Mouse (Mus musculus) lung, postnatal 10 days (tissue): ENCODE measurements at regions not wholly inside any gene's neighbourhood (a gene's known extent, or its start where the extent isn't known, plus 50 kb on each side); places are given as distances from the start of the nearest gene placed in this dataset.

Source experiments
- DNase-seq: peaks from one replicate; pipeline ENCODE4 v3.0.0; 2021

DNA sequence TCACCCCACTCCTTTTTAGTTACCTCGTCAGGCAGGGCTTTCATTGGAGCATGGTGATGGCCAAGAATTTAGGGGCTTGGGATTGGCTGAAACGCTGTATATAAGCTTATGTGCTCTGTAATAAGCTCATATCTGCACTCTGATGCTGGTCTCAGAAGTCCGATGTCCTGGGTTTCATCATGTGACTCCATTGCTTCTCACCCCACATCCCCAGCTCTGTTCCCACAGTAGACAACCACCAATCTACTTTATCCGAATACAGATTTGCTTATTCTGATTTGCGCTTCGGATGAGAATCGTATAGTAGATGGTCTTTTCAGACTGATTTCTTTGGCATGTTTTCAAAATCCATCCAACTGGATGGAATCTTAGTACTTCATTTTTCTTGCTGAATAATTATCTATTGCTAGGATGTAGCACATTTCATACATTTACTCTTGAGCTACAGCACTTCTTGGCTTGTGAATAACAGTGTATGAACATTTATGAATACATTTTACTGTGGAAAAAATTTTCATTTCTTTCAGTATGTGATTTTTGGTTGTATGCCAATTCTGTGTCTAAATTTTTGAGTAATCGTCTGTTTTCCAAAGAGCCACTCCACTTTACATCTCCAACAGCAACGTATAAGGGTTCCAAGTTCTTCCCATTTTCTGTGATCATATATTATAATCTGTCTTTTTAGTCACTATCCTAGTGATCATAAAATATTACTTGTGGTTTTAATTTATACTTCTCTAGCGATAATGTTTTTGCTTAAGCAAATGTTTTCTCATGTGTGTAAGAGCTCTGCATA lies 185.7 kb downstream of the Hace1 start:
- no peak for DNase-seq

DNA sequence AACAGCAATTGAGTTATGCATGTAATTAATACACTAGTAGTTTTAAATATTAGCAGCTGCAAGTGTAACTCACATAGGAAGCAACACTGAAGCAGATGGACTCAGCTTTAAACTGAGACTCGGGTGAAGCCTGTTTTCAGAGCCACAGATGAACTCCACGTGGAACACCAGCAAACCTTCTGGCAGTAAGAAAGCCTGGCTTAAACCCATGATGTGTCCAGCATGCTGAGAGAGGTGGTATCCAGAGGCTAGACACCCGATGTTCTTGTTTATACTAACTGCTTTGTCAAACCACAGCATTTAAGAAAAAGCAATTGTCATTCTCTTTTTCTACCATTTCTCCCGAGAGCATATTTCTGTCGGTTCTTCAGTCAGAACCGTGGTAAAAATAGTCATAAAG lies 202.1 kb downstream of the Hace1 start:
- no peak for DNase-seq

DNA sequence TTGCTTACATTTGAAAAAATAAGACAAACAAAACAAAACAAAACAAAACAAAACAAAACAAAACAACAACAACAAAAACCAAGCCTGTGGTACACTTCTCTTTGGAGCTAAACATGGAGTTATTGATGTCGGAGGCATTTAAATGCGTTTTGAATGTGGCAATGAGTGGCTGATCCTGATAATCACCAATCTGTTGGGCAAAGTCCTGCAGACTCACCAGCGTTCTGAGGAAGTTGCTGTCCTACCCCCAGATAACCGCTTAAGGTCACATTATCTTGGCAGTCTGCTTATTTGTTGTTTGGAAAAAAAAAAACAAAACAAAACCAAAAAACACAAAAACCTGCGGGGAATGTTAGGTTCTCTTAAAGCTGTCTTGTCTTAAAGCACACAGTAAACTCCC lies 205.4 kb downstream of the Hace1 start:
- no peak for DNase-seq

DNA sequence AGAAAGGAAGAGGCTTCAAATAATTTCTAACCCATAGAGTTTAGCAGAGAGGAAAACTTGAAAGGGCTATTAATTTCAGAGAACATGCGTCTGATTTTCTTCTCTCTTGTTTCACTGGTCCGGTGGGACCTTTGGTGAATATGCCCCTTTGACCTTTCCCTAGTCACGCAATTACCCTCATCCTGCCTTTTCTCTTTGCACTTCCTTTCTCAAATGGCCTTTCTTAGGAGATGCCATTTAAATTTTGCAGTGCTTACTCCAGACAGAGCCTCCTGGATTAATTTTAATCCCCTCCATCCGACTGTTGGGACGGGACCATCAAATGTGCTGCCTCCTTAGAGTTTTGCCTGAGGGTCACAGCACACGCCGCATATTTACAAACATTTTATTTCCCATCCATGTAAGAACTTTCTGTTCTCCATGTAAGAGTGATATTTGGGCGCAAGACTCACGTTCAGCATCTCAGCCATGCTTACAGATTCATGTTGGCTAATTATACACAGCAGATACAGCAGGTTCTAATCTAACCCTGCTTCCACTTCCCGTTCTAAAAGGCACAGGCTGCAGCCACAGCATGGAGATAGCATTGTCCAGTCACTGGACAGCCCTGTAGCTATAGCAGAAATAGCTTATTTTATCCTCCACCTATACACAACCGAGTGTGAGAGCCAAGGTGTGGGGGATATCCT lies 206.0 kb downstream of the Hace1 start:
- DNase-seq, result no peak

DNA sequence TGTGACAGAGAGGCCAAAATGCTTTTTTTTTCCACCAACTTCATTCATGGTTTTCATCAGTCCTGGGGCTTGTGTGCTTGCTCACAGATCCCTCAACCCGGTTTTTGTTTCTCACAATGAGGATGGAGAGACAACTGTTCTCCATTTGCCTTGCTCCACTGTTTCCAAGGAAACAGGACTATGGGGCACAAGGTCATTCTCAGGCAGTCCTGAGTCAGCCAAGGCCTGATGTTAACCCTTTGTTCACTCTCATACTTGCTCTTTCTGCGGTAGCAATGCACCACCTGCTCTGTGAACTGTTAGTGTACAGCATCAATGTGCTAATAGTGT lies 206.5 kb downstream of the Hace1 start:
- DNase-seq, result no peak

DNA sequence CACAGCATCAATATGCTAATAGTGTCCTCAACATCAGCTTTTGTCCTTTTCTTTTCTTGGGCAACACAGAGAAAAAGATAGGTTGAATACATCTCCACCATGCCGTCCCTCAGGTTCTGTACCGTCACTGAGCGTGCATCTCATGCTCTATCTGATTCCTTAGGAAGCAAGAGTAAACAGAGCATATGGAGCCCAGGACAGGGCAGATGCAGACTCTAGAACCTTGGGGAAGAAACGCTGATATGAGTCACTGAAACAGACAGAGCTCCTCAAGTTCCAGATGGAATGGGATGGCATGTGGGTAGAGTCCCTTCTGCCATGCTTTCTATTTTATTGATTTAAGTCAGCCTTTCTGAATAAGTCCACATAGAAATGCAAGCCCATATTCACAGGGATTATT lies 206.9 kb downstream of the Hace1 start:
- no peak for DNase-seq

DNA sequence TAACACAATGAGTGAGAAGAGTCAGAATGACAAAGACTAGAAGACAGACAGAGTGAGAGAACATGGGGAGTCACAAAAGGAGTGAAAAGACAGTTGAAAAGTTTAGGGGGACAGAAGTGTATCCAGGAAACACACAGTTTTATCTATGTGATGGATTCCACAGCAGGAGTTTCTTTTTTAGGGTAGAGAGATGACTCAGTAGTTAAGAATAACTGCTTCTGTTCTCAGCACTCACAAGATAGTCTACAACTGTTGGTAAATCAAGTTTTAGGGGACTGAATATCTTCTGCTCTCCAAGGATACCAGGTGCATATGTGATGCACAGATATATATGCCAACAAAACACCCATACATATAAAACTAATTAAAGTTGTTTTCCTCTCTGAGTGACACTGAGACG lies 210.7 kb downstream of the Hace1 start:
- DNase-seq, result no peak

DNA sequence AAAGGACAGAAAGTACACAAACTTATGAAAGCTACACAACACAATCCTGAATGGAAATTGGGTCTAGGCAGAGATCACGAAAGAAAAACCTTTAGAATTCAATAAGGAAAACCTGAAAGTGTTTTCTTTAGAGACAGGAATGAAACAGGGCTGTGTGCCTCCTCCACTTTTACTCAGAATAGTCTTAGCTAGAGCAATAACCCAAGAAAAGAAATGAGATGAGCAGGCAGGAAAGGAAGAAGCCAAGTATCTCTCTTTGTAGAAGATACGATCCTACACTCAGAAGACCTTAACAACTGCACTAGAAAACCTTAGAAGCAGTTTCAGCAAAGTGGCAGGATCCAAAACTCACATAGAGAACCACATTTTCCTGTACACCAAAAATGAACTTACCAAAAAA lies 218.0 kb downstream of the Hace1 start:
- no peak for DNase-seq

DNA sequence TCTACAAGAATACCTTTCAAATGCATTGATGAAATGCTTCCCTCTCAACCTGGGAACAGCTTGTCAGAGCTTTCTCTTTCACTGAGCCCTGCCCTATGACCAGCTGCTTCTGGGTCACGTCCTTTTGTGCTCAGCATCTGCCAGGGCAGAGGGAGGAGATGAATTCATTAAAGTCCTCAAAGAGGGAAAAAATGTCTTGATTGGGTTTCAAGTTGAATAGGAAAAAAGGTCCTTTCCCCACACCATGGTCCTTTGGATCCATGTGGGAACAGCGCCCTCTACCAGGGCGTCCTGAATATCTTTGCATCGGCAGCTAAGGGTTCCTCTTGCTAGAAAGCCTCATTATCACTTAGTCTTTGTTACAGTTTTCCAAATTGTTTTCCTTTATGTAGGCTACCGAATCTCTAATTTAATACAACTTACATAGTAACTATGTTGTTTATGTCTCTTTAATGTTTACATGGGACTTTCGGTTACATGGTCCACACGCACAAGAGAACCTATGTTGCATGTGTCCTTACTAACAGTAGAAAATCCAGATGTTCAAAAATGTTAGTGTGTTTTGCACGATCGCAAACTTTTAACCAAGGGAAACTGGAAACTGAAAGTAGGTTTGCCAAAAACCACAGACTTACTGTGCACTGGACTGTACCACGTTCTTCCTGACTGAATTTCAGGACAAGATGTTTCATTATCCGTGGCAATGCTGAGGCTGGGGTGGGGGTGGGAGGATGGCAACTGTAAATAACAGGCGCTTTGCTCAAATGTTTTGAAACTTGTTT lies 222.6 kb downstream of the Hace1 start:
- DNase-seq, result peak; percentile 33

DNA sequence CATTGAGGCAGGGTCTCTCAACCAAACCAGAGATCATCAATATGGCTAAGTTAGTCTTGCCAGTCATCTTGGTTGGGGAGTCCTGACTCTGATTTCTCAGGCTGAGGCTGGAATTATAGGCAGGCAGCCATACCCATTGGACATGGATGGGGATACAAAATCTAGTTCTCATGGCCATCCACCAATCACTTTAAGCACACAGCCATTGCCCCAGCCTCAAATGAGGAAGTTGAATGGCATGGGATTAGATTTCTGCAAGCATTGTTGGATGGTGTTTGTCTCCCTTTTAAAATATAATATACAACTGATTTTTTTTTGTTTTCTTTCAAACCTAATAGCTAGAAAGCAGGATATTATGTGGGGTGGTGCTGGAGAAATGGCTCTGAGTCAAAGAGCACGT lies 223.8 kb downstream of the Hace1 start:
- DNase-seq, result no peak

DNA sequence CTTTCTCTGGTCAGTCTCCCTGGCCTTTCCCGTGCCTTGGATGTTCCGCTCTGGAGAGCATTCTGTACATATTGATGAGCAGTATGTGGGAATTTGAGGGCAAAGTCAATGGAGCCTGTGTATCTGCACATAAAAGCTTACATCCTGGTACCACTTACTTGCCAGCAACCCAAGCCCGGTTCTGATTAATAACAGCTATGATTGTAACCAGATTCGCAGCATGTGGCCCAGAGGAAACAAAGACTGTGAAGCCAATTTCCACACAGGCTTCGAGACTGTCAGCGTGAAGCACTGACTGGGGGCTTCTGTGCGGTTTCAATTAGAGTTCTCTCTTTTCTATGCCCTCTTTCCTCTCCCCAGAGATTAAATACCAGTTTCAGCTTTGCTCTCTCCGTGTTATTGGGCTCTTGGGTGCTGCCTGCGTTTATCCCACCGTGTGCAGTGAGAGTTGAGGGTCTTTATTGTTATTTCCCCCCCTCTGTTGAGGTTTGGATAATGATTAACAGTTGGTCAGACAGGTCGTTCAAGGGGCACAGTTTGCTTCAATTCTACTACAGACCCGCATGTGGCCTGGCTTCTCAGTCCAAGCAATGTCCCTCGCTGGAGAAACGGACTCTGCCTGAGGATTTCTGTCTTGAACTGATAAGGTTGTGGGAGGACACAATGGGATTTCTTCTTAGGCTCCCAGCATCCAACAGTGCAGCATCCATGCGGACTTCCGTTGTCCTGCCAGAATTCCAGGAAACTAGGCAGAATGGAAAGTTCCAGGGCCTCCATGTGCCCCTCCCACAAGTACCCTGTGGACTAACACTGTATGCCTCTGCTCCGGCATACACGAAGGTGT lies 229.6 kb downstream of the Hace1 start:
- no peak for DNase-seq

DNA sequence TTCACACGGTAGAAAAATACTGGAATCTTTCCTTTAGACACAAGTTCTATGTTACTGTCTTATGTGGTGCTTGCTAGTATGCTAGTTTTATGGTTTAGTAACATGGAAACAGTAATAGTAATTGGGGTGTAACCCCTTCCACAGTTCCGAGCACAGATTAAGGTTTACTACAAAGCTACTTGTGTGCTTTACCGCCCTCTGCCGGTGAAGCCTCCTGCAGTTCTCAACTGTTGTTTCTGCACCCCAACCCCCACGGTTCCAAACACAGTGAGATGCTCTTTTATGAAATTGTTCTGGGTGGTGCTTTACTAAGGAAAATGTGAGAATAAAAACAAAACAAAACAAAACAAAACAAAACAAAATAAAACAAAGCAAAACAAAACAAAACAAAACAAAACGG lies 234.3 kb downstream of the Hace1 start:
- DNase-seq, result peak; percentile 32

DNA sequence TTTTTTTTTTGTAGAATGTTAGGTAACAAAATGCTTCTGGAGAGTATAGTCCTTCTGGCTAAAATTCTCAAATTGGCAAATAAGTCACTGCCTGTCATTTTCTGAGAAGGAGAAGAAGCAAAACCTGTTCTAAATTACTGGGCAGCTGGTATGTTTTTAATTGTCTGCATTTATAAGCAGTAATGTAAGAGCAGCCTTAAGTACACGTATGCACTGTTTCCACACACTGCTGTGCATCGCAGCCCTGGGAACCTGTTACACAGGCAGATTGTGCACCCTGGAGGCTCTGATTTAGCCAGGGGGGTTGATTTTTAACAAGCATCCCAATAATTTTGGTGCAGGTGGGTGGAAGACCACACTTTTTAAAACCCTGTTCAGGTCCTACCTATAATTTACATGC lies 236.2 kb downstream of the Hace1 start:
- DNase-seq, result no peak

DNA sequence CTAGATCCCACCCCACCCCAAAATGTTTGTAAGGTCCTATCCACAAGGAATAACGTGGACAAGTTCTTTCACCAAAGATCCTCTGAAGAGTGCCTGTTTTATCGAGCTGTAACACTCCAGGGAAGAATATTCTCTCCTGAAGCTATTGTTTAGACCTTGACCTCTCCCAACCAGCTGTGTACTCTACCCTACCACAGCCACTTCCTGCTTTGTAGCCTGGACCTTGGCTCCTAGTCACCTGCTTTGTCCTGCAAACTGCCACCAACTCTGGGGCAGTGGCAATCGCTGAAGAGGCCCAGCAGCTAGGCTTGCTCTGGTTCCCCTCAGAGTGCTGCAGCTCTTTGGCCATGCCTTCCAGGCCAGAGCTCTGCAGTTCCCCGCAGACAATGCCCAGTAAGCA lies 239.1 kb downstream of the Hace1 start:
- no peak for DNase-seq

DNA sequence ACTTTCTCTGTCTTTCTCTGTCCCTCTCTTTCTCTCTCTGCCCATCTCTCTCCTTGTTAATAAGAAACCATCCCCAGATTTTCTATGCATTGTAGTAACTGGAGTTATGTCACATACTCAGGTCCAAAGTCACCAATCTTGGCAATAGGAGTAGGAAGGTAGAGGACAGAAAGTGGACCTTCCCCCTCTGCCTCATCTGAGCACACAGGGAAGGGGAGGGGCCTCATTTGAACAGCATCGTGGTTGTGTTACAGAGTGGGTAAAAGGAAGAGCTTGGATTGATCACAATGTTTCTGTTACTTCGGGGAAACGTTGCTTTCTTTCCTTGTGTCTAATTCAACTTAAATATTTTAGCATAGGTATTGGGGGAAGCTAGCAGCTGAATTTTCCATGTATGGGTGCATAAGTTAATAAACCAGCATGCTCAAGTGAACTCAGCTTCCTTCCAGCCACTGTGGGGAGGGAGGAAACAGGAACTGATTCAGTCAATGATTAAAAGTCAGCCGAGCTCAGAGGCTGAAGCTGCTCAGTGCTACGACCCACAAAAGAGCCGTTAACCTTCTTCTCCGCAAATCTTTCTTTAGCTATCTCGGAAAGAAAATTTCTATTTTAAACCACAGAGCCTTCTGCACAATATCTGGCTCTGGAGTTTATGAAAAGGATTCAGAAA lies 243.5 kb downstream of the Hace1 start:
- no peak for DNase-seq

DNA sequence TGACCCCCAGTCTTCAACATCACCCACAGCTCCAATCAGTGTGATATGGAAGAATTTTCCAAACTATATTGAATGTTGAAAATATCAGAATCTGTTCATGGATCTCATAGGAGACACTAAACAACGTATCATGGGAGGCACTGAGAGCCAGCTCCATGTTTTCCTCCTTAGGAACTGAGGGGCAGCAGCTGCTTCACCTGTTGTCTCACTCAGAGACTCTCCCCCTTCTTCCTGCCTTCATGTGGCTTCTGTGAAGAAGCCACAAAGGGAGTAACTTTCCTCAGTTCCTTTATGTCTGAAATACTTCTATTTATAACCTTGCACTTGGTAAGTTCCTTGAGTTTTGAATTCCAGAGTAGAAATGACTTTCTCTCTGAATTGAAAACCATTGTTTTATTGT lies 244.6 kb downstream of the Hace1 start:
- DNase-seq, result no peak

DNA sequence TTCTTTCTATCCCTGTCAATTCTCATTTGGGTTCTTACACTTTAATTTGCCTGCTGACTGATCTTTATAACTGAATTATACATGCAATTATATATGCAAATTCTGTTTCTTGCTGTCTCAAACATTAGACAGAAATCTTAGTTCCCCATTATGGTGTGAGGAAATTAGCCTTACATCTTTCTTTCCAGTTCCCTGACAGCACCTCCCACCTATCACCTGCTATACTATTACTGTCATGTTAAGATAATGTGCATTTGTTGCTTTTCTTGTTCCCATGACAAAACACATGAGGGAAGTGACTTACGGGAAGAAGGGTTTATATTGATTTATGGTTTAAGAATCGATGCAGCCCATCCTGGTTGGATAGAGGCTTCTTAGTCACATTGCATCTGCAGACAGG lies 246.0 kb downstream of the Hace1 start:
- DNase-seq, result no peak

DNA sequence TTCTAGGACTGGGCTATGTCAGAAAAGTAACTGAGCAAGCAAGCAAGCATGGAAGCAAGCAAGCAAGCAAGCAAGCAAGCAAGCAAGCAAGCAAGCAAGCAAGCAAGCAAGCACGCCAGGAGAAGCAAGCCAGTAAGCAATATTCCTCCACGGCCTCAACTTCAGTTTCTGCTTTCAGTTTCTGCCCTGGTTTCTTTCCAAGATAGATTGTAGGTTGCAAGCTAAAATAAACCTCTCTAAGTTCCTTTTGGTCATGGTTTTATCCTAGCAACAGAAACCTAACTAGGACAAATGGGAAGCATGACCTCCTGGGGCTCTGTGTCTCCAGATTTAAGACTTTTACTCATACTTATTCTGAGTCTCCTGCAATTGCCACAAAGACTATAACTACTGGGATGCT lies 271.0 kb downstream of the Hace1 start:
- DNase-seq, result no peak

DNA sequence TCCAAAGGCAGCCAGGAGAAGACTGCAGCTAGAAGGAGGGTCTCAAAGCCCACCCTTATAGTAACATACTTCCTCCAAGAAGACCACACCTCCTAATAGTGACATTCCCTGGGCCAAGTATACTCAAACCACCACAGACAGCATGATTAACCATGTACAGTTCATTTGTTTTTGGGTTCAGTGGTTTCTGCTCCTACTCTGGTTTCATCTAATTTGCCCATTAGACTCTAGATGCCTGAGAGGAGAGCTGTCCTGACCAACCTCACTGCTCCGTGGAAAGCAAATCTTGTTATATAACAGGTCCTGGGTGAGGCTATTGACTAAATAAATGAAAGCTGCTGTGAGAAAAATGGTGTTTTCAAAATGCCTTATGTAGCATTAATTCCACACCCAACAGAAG lies 272.2 kb downstream of the Hace1 start:
- no peak for DNase-seq

DNA sequence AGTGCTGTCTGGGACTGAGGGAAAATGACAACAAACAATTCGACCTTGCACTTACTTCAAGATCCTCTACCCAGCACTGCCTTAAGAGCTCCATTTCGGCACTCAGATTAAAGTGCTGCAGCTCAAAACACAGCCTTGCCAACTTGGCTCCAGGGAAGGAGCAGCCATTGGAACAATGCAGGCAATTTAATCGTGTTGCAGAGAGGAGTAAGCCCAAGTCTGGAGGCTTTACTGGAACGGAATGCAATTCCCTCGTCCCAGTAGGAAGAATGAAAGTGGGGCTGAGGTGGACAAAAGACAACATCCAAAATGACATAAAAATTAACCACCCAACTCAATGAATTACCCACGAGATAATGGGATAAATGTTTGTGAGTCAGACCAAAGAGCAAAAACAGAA lies 273.0 kb downstream of the Hace1 start:
- DNase-seq, result no peak

DNA sequence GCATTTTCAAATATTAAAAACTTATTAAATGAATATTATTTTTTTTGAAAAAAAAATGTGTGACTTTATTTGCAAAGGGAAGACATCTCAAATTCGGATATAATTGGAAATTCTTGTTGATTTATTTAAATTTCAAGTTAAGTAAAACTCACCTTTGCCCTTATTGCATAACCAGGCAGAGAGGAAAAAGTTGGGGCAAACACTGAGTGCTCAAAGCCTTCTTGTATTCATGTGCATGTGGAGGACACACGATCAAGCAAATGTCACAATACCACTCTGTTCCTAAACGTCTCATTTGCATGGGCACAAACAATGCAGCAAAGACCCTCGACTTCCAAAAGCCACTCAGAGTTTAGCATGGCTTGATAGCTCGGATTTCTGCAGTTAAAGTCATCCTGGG lies 275.1 kb downstream of the Hace1 start:
- DNase-seq, result no peak

DNA sequence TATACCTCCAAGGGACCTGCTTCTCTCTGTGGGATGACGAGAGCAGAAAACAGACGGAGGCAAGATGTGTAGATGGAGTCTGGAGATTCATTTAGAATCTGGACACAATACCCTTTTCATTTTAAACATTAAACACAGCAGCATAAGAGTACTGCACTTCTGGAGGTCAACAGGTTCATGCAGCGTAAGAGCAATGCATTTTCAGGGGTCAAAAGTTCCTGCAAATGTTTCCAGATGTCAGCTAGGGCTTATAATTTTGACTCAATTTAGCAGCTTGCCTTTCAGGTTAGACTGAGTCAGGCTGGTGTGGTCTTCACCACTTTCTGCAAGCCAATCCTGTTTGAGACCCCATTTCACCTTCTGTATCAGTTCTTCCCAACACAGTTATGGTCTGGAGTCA lies 277.9 kb downstream of the Hace1 start:
- DNase-seq, result no peak

DNA sequence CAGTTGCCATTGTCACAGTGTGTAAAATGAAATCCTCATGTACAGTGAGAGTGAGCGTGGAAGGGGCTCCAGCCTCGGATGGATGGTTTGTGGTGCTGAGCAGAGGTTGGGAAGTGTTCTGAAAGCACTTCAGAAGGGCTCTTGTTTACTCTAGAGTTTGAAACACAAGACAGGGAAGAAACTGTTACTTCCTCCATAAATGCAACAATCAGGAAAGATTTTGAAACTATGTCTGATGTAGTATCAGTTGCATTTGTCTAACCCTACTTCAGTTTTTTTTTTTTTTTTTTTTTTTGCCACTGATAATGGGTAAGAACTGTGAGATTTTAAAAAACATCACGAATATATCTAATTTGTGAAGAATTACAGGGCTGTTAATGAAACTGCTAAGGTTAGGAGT lies 281.5 kb downstream of the Hace1 start:
- no peak for DNase-seq
